Mouse (Mus musculus): ENCODE measurements at regions not wholly inside any gene's neighbourhood (a gene's known extent, or its start where the extent isn't known, plus 50 kb on each side); places are given as distances from the start of the nearest gene placed in this dataset. TPM values are rescaled to one million over a fixed set of nuclear protein-coding genes. Genes with fewer than 3 reads are reported as not detected.

DNA sequence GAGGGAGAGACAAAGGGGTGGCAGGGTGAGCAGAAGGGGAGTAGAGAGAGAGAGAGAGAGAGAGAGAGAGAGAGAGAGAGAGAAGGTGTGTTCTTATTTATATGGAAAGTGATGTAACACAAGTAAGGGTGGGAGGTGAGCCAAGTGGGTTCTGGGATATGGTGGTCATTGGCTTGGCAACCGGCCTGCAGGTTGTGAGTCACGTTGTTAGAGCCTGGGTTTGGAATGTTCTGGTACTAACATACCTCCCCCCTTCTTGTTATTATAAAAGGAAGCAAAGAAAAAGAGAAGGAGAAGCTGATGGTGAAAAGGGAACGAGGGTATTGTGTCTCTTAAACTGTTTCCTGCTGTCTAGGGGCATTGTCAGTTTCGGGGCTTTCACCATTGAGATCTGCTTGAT lies 58.3 kb upstream of the Lemd2 start:
- H3K36me3 ChIP-seq (ENCODE audit: control insufficient read depth, insufficient read depth) = no peaks in the 10 kb centered on the region
- H3K79me3 ChIP-seq (ENCODE audit: low read depth) = no peaks in the 10 kb centered on the region
- no peak overlapping the region for H3ac ChIP-seq (ENCODE audit: control insufficient read depth, insufficient read length, low read depth)
- H3K79me2 ChIP-seq (ENCODE audit: control insufficient read depth, insufficient read depth) = no peaks in the 10 kb centered on the region
- H3K4me3 ChIP-seq (ENCODE audit: insufficient read depth, poor library complexity, severe bottlenecking) = no peak overlapping the region
- TF ChIP-seq CEBPB (IDR thresholded peaks at IDR 0.05; ENCODE audit: low read depth) = peak; percentile 22
- TF ChIP-seq CTCF (IDR thresholded peaks at IDR 0.05; ENCODE audit: control insufficient read depth, insufficient read depth, insufficient read length) = no peak
- peaks cover 14% of the 10 kb centered on the region for H3K27me3 ChIP-seq (ENCODE audit: control insufficient read depth, insufficient read depth, insufficient read length)

DNA sequence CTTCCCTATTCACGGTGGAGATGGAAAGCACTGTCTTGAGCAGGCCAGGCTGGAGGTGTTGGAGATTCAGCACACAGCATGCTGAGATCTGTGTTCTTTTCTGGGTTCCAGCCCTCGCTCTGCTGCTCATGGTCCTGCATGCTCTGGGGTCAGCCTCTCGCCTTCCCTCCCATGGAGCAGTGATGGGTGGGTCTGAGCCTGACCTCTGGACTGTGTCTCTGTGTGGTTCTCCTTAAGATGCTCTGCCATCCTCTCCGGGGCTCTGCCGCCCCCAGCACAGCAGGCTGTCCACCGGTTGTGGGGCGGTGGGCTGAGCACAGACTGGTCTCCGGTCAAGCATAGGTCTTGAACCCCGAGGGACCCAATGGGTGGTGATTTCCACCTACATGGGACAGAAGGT lies 57.7 kb upstream of the Lemd2 start:
- H3K79me2 ChIP-seq (ENCODE audit: control insufficient read depth, insufficient read depth) = no peaks in the 10 kb centered on the region
- H3K27me3 ChIP-seq (ENCODE audit: control insufficient read depth, insufficient read depth, insufficient read length) = peaks cover 20% of the 10 kb centered on the region
- no peak overlapping the region for H3K4me3 ChIP-seq (ENCODE audit: insufficient read depth, poor library complexity, severe bottlenecking)
- H3K79me3 ChIP-seq (ENCODE audit: low read depth) = no peaks in the 10 kb centered on the region
- H3K36me3 ChIP-seq (ENCODE audit: control insufficient read depth, insufficient read depth) = no peaks in the 10 kb centered on the region
- TF ChIP-seq MYOG (IDR thresholded peaks at IDR 0.05; ENCODE audit: control insufficient read depth, extremely low read depth, insufficient read length) (no peak), MAX (IDR thresholded peaks at IDR 0.05) (no peak), CEBPB (IDR thresholded peaks at IDR 0.05; ENCODE audit: low read depth) (no peak), USF1 (IDR thresholded peaks at IDR 0.05; ENCODE audit: low read depth) (no peak), MYOD1 (IDR thresholded peaks at IDR 0.05; ENCODE audit: control insufficient read depth, insufficient read length, low read depth) (no peak), CTCF (IDR thresholded peaks at IDR 0.05; ENCODE audit: control insufficient read depth, insufficient read depth, insufficient read length) (no peak), FOSL1 (IDR thresholded peaks at IDR 0.05; ENCODE audit: insufficient read depth, low read length, poor library complexity, severe bottlenecking) (no peak)
- H3ac ChIP-seq (ENCODE audit: control insufficient read depth, insufficient read length, low read depth) = no peak overlapping the region

DNA sequence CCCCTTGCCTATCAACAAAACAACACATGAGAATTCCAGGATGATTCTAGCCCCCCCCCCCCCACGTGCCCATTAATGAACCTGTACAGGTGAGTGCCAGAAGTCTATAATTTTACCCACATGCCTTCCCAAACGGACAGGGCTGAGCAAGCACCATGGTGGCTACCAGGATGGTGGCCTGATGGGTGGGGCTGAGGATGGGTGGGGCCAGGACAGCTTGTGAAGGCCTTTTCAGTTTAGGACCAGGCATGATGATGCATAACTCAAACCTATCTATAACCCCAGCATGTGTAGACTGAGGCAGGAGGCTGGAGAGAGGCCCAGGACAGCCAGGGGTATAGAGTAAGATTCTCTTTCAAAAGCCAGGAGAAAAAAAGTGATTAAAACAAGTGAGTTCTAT lies 57.0 kb upstream of the Lemd2 start:
- H3K27me3 ChIP-seq (ENCODE audit: control insufficient read depth, insufficient read depth, insufficient read length) = peaks cover 27% of the 10 kb centered on the region
- H3K36me3 ChIP-seq (ENCODE audit: control insufficient read depth, insufficient read depth) = no peaks in the 10 kb centered on the region
- no peak overlapping the region for H3ac ChIP-seq (ENCODE audit: control insufficient read depth, insufficient read length, low read depth)
- no peak overlapping the region for H3K4me3 ChIP-seq (ENCODE audit: insufficient read depth, poor library complexity, severe bottlenecking)
- H3K79me3 ChIP-seq (ENCODE audit: low read depth) = no peaks in the 10 kb centered on the region
- no peak for TF ChIP-seq CEBPB (IDR thresholded peaks at IDR 0.05; ENCODE audit: low read depth)
- TF ChIP-seq FOSL1 (IDR thresholded peaks at IDR 0.05; ENCODE audit: insufficient read depth, low read length, poor library complexity, severe bottlenecking) = no peak
- no peak for TF ChIP-seq USF1 (IDR thresholded peaks at IDR 0.05; ENCODE audit: low read depth)
- no peak for TF ChIP-seq MAX (IDR thresholded peaks at IDR 0.05)
- H3K79me2 ChIP-seq (ENCODE audit: control insufficient read depth, insufficient read depth) = no peaks in the 10 kb centered on the region

DNA sequence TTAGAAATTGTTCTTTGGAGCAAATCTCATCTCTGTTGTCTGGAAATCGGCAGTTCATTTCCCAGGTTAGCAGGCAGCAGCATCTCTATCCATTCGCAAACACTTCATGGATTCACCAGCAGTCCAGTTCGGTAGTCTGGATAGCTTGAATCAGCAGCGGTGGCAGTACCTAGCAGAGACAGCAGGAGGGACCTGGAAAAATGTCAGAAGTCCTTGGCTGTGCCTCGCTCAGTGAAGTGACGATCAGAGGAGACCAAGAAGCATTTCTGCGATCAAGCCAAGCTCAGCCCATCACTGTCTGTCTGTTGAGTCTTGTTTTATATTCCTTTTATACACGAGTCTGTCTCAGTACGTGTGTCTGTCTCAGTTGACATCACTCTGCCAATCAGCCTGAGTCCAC lies 55.8 kb upstream of the Lemd2 start:
- H3K27me3 ChIP-seq (ENCODE audit: control insufficient read depth, insufficient read depth, insufficient read length) = peaks cover 34% of the 10 kb centered on the region
- H3K79me2 ChIP-seq (ENCODE audit: control insufficient read depth, insufficient read depth) = no peaks in the 10 kb centered on the region
- no peaks in the 10 kb centered on the region for H3K79me3 ChIP-seq (ENCODE audit: low read depth)
- H3K36me3 ChIP-seq (ENCODE audit: control insufficient read depth, insufficient read depth) = no peaks in the 10 kb centered on the region
- no peak for TF ChIP-seq MYOD1 (IDR thresholded peaks at IDR 0.05; ENCODE audit: control insufficient read depth, insufficient read length, low read depth)
- no peak for TF ChIP-seq MAX (IDR thresholded peaks at IDR 0.05)
- no peak for TF ChIP-seq MYOG (IDR thresholded peaks at IDR 0.05; ENCODE audit: control insufficient read depth, extremely low read depth, insufficient read length)
- TF ChIP-seq USF1 (IDR thresholded peaks at IDR 0.05; ENCODE audit: low read depth) = no peak
- no peak for TF ChIP-seq CTCF (IDR thresholded peaks at IDR 0.05; ENCODE audit: control insufficient read depth, insufficient read depth, insufficient read length)
- TF ChIP-seq CEBPB (IDR thresholded peaks at IDR 0.05; ENCODE audit: low read depth) = no peak
- no peak for TF ChIP-seq FOSL1 (IDR thresholded peaks at IDR 0.05; ENCODE audit: insufficient read depth, low read length, poor library complexity, severe bottlenecking)
- H3ac ChIP-seq (ENCODE audit: control insufficient read depth, insufficient read length, low read depth) = no peak overlapping the region
- H3K4me3 ChIP-seq (ENCODE audit: insufficient read depth, poor library complexity, severe bottlenecking) = no peak overlapping the region

DNA sequence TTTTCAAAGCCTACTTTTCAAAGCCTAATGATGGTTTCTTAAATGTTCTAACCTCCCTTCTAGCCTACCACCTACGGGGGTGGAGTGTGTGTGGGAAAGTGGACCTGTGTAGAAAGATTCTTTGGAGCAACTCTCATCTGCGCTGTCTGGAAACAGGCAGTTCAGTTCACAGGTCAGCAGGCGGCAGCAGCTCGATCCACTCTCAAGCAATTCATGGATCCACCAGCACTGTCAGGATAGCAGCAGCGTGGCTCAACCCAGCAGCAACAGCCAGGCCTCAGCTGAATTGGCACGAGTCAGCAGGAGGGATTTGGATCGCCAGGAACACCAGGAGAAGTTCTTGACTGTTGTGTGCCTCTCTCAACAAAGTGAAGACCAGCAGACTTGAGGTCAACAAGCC lies 53.1 kb upstream of the Lemd2 start:
- H3ac ChIP-seq (ENCODE audit: control insufficient read depth, insufficient read length, low read depth) = no peak overlapping the region
- peaks cover 43% of the 10 kb centered on the region for H3K27me3 ChIP-seq (ENCODE audit: control insufficient read depth, insufficient read depth, insufficient read length)
- H3K79me3 ChIP-seq (ENCODE audit: low read depth) = no peaks in the 10 kb centered on the region
- H3K4me3 ChIP-seq (ENCODE audit: insufficient read depth, poor library complexity, severe bottlenecking) = no peak overlapping the region
- TF ChIP-seq MYOD1 (IDR thresholded peaks at IDR 0.05; ENCODE audit: control insufficient read depth, insufficient read length, low read depth) (no peak), CTCF (IDR thresholded peaks at IDR 0.05; ENCODE audit: control insufficient read depth, insufficient read depth, insufficient read length) (no peak), USF1 (IDR thresholded peaks at IDR 0.05; ENCODE audit: low read depth) (no peak), MAX (IDR thresholded peaks at IDR 0.05) (no peak), FOSL1 (IDR thresholded peaks at IDR 0.05; ENCODE audit: insufficient read depth, low read length, poor library complexity, severe bottlenecking) (no peak), MYOG (IDR thresholded peaks at IDR 0.05; ENCODE audit: control insufficient read depth, extremely low read depth, insufficient read length) (no peak), CEBPB (IDR thresholded peaks at IDR 0.05; ENCODE audit: low read depth) (no peak)
- H3K79me2 ChIP-seq (ENCODE audit: control insufficient read depth, insufficient read depth) = no peaks in the 10 kb centered on the region
- H3K36me3 ChIP-seq (ENCODE audit: control insufficient read depth, insufficient read depth) = no peaks in the 10 kb centered on the region

DNA sequence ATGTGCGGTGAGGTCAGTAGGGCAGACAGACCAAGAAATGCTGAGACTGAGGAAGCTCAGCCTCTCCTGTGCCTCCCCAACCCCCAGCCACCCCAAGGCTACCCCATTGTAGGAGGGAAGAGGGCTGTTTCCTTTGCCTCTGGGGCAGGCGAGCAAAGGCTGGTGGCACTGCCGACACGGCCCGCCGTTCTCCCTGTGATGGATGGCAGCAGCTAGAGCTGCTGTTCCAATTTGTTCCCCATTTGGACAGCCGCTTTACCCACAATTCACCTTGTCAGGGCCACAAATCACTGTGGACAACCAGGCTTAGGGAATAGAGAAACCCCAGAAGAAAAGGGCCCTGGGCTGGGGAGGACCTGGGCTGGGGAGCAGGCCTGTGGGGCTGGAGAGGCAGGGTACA lies 51.5 kb upstream of the Lemd2 start:
- Histone ChIP-seq H3K27me3 (ENCODE audit: control insufficient read depth, insufficient read depth, insufficient read length) (peaks cover 43% of the 10 kb centered on the region), H3K4me3 (ENCODE audit: insufficient read depth, poor library complexity, severe bottlenecking) (no peak overlapping the region), H3ac (ENCODE audit: control insufficient read depth, insufficient read length, low read depth) (no peak overlapping the region), H3K79me2 (ENCODE audit: control insufficient read depth, insufficient read depth) (no peaks in the 10 kb centered on the region), H3K36me3 (ENCODE audit: control insufficient read depth, insufficient read depth) (no peaks in the 10 kb centered on the region), H3K79me3 (ENCODE audit: low read depth) (no peaks in the 10 kb centered on the region)
- TF ChIP-seq CEBPB (IDR thresholded peaks at IDR 0.05; ENCODE audit: low read depth) (no peak), USF1 (IDR thresholded peaks at IDR 0.05; ENCODE audit: low read depth) (no peak), MAX (IDR thresholded peaks at IDR 0.05) (no peak), CTCF (IDR thresholded peaks at IDR 0.05; ENCODE audit: control insufficient read depth, insufficient read depth, insufficient read length) (no peak), MYOG (IDR thresholded peaks at IDR 0.05; ENCODE audit: control insufficient read depth, extremely low read depth, insufficient read length) (no peak), MYOD1 (IDR thresholded peaks at IDR 0.05; ENCODE audit: control insufficient read depth, insufficient read length, low read depth) (no peak), FOSL1 (IDR thresholded peaks at IDR 0.05; ENCODE audit: insufficient read depth, low read length, poor library complexity, severe bottlenecking) (no peak)

Small RNA genes lying in the stretch of these regions (microRNA-seq; reads per million reads assigned to microRNA genes)
- gene Mir7214 (ENCODE audit: borderline microRNAs expressed) (not detected), gene Mir7216 (ENCODE audit: borderline microRNAs expressed) (not detected), gene Mir7217 (ENCODE audit: borderline microRNAs expressed) (not detected), gene Mir7218 (ENCODE audit: borderline microRNAs expressed) (not detected)
